Mouse (Mus musculus): Measurements from ENCODE around the gene Syce2. TPM values are rescaled to one million over a fixed set of nuclear protein-coding genes. Genes with fewer than 3 reads are reported as not detected.

Syce2 gene
- polyA plus RNA-seq, 1 experiment: 138 TPM

GRCm38 (mm10) chr8:84892993-84893708, 21.2 kb downstream of the Syce2 start:
- Histone ChIP-seq H3K4me3 (ENCODE audit: control insufficient read depth, low read depth, low read length) (peak overlapping the region; percentile 83), H3K27me3 (ENCODE audit: control insufficient read depth, insufficient read depth, low read length) (no peaks in the 10 kb centered on the region), H3K27ac (ENCODE audit: control insufficient read depth, insufficient read depth, low read depth, low read length) (no peak overlapping the region), H3K4me1 (ENCODE audit: control insufficient read depth, insufficient read depth, low read length) (peaks cover 11% of the 10 kb centered on the region), H3K36me3 (ENCODE audit: control insufficient read depth, insufficient read depth, low read length) (no peaks in the 10 kb centered on the region)
- TF ChIP-seq POLR2A (IDR thresholded peaks at IDR 0.05; ENCODE audit: control insufficient read depth, low read depth, low read length) (no peak), CTCF (IDR thresholded peaks at IDR 0.05; ENCODE audit: control insufficient read depth, insufficient read depth, insufficient replicate concordance, low read depth, low read length) (no peak)

GRCm38 (mm10) chr8:84893709-84894134, 21.8 kb downstream of the Syce2 start, which contains the start of gene Gcdh:
Gcdh (minus strand) TSS chr8:84893921.
- Histone ChIP-seq H3K27ac (ENCODE audit: control insufficient read depth, insufficient read depth, low read depth, low read length) (no peak within 1 kb of the TSS), H3K27me3 (ENCODE audit: control insufficient read depth, insufficient read depth, low read length) (no peaks in the 10 kb centered on the region), H3K36me3 (ENCODE audit: control insufficient read depth, insufficient read depth, low read length) (no peaks in the 10 kb centered on the region), H3K4me3 (ENCODE audit: control insufficient read depth, low read depth, low read length) (peak within 1 kb of the TSS; percentile 83), H3K4me1 (ENCODE audit: control insufficient read depth, insufficient read depth, low read length) (peaks cover 11% of the 10 kb centered on the region)
- no peak for TF ChIP-seq CTCF (IDR thresholded peaks at IDR 0.05; ENCODE audit: control insufficient read depth, insufficient read depth, insufficient replicate concordance, low read depth, low read length)
- peak; percentile 40; the same call in 1 of the 2 replicates for TF ChIP-seq POLR2A (IDR thresholded peaks at IDR 0.05; ENCODE audit: control insufficient read depth, low read depth, low read length)

- TF ChIP-seq POLR2A (IDR thresholded peaks at IDR 0.05; ENCODE audit: control insufficient read depth, low read depth, low read length) (no peak), CTCF (IDR thresholded peaks at IDR 0.05; ENCODE audit: control insufficient read depth, insufficient read depth, insufficient replicate concordance, low read depth, low read length) (no peak)
- Histone ChIP-seq H3K4me1 (ENCODE audit: control insufficient read depth, insufficient read depth, low read length) (peaks cover 11% of the 10 kb centered on the region), H3K27me3 (ENCODE audit: control insufficient read depth, insufficient read depth, low read length) (no peaks in the 10 kb centered on the region), H3K4me3 (ENCODE audit: control insufficient read depth, low read depth, low read length) (no peak overlapping the region), H3K27ac (ENCODE audit: control insufficient read depth, insufficient read depth, low read depth, low read length) (no peak overlapping the region), H3K36me3 (ENCODE audit: control insufficient read depth, insufficient read depth, low read length) (no peaks in the 10 kb centered on the region)
These were observed 24.1 kb downstream of the Syce2 start for GRCm38 (mm10) chr8:84895963-84896362.

- Histone ChIP-seq H3K4me3 (ENCODE audit: control insufficient read depth, low read depth, low read length) (no peak overlapping the region), H3K4me1 (ENCODE audit: control insufficient read depth, insufficient read depth, low read length) (peaks cover 22% of the 10 kb centered on the region), H3K27me3 (ENCODE audit: control insufficient read depth, insufficient read depth, low read length) (no peaks in the 10 kb centered on the region; the same call in 1 of the 2 replicates), H3K27ac (ENCODE audit: control insufficient read depth, insufficient read depth, low read depth, low read length) (no peak overlapping the region), H3K36me3 (ENCODE audit: control insufficient read depth, insufficient read depth, low read length) (no peaks in the 10 kb centered on the region)
- TF ChIP-seq CTCF (IDR thresholded peaks at IDR 0.05; ENCODE audit: control insufficient read depth, insufficient read depth, insufficient replicate concordance, low read depth, low read length): no peak
- no peak for TF ChIP-seq POLR2A (IDR thresholded peaks at IDR 0.05; ENCODE audit: control insufficient read depth, low read depth, low read length)
These were observed 29.2 kb downstream of the Syce2 start for GRCm38 (mm10) chr8:84901071-84901470.

GRCm38 (mm10) chr8:84901752-84902151, 29.8 kb downstream of the Syce2 start, which contains the start of gene Klf1:
Klf1 (plus strand) TSS chr8:84901928.
- no peaks in the 10 kb centered on the region; the same call in 1 of the 2 replicates for H3K27me3 ChIP-seq (ENCODE audit: control insufficient read depth, insufficient read depth, low read length)
- no peak within 1 kb of the TSS for H3K27ac ChIP-seq (ENCODE audit: control insufficient read depth, insufficient read depth, low read depth, low read length)
- H3K4me1 ChIP-seq (ENCODE audit: control insufficient read depth, insufficient read depth, low read length): peaks cover 22% of the 10 kb centered on the region
- H3K36me3 ChIP-seq (ENCODE audit: control insufficient read depth, insufficient read depth, low read length): no peaks in the 10 kb centered on the region
- TF ChIP-seq POLR2A (IDR thresholded peaks at IDR 0.05; ENCODE audit: control insufficient read depth, low read depth, low read length) (no peak), CTCF (IDR thresholded peaks at IDR 0.05; ENCODE audit: control insufficient read depth, insufficient read depth, insufficient replicate concordance, low read depth, low read length) (no peak)
- peak within 1 kb of the TSS; percentile 92 for H3K4me3 ChIP-seq (ENCODE audit: control insufficient read depth, low read depth, low read length)

- Histone ChIP-seq H3K4me3 (ENCODE audit: control insufficient read depth, low read depth, low read length) (peak overlapping the region; percentile 92), H3K27me3 (ENCODE audit: control insufficient read depth, insufficient read depth, low read length) (no peaks in the 10 kb centered on the region; the same call in 1 of the 2 replicates), H3K4me1 (ENCODE audit: control insufficient read depth, insufficient read depth, low read length) (peaks cover 22% of the 10 kb centered on the region), H3K36me3 (ENCODE audit: control insufficient read depth, insufficient read depth, low read length) (no peaks in the 10 kb centered on the region), H3K27ac (ENCODE audit: control insufficient read depth, insufficient read depth, low read depth, low read length) (no peak overlapping the region)
- TF ChIP-seq POLR2A (IDR thresholded peaks at IDR 0.05; ENCODE audit: control insufficient read depth, low read depth, low read length) (no peak), CTCF (IDR thresholded peaks at IDR 0.05; ENCODE audit: control insufficient read depth, insufficient read depth, insufficient replicate concordance, low read depth, low read length) (no peak)
These were observed 30.5 kb downstream of the Syce2 start for GRCm38 (mm10) chr8:84902367-84902919.

- H3K27me3 ChIP-seq (ENCODE audit: control insufficient read depth, insufficient read depth, low read length): no peaks in the 10 kb centered on the region; the same call in 1 of the 2 replicates
- peaks cover 22% of the 10 kb centered on the region for H3K4me1 ChIP-seq (ENCODE audit: control insufficient read depth, insufficient read depth, low read length)
- no peak overlapping the region for H3K27ac ChIP-seq (ENCODE audit: control insufficient read depth, insufficient read depth, low read depth, low read length)
- peak overlapping the region; percentile 92 for H3K4me3 ChIP-seq (ENCODE audit: control insufficient read depth, low read depth, low read length)
- no peaks in the 10 kb centered on the region for H3K36me3 ChIP-seq (ENCODE audit: control insufficient read depth, insufficient read depth, low read length)
- no peak for TF ChIP-seq POLR2A (IDR thresholded peaks at IDR 0.05; ENCODE audit: control insufficient read depth, low read depth, low read length)
- TF ChIP-seq CTCF (IDR thresholded peaks at IDR 0.05; ENCODE audit: control insufficient read depth, insufficient read depth, insufficient replicate concordance, low read depth, low read length): peak; percentile 68
These were observed 31.2 kb downstream of the Syce2 start for GRCm38 (mm10) chr8:84902920-84903661.

Data from testis, adult 2 months (tissue).